Mouse (Mus musculus) testis, adult 2 months (tissue): ENCODE results near the gene Cep57l1. TPM values are rescaled to one million over a fixed set of nuclear protein-coding genes. Genes with fewer than 3 reads are reported as not detected.

Source experiments
- H3K27ac ChIP-seq: fragments of 200-500 bp; 2 replicates; pipeline ENCODE4 v1.5.1; 2012; ENCODE audit warnings: low read depth, low read length; ENCODE audit not compliant: control insufficient read depth, insufficient read depth
- H3K27me3 ChIP-seq: fragments of 200-500 bp; 2 replicates; pipeline ENCODE4 v1.6.1; 2012; ENCODE audit warnings: mild to moderate bottlenecking, low read length, moderate library complexity; ENCODE audit not compliant: control insufficient read depth, insufficient read depth
- H3K36me3 ChIP-seq: fragments of 200-500 bp; 2 replicates; pipeline ENCODE4 v1.6.1; 2012; ENCODE audit warnings: mild to moderate bottlenecking, low read length; ENCODE audit not compliant: control insufficient read depth, insufficient read depth
- H3K4me1 ChIP-seq: fragments of 200-500 bp; 2 replicates; pipeline ENCODE4 v1.6.1; 2012; ENCODE audit warnings: low read length; ENCODE audit not compliant: control insufficient read depth, insufficient read depth
- H3K4me3 ChIP-seq: fragments of 200-500 bp; 2 replicates; pipeline ENCODE4 v1.5.1; 2012; ENCODE audit warnings: low read depth, mild to moderate bottlenecking, low read length, moderate library complexity, mixed read lengths; ENCODE audit not compliant: control insufficient read depth
- CTCF ChIP-seq: fragments of 200-500 bp; IDR thresholded peaks from 2 replicates; pipeline ENCODE4 v1.5.1; 2012; ENCODE audit warnings: low read depth, mild to moderate bottlenecking, inconsistent platforms, low read length, moderate library complexity; ENCODE audit not compliant: control insufficient read depth, insufficient read depth, insufficient replicate concordance
- POLR2A ChIP-seq: fragments of 200-500 bp; IDR thresholded peaks from 2 replicates; pipeline ENCODE4 v1.6.1; 2012; ENCODE audit warnings: low read depth, mild to moderate bottlenecking, inconsistent platforms, low read length, moderate library complexity; ENCODE audit not compliant: control insufficient read depth
- polyA plus RNA-seq: library from polyadenylated mRNA; depleted of rRNA; stranded (reverse); fragments of >200 nt; gene quantifications from 2 replicates; pipeline ENCODE4 v1.2.3, GENCODE M21; 2012

Gene Cep57l1
- polyA plus RNA-seq, 1 experiment: 18.9 TPM

DNA sequence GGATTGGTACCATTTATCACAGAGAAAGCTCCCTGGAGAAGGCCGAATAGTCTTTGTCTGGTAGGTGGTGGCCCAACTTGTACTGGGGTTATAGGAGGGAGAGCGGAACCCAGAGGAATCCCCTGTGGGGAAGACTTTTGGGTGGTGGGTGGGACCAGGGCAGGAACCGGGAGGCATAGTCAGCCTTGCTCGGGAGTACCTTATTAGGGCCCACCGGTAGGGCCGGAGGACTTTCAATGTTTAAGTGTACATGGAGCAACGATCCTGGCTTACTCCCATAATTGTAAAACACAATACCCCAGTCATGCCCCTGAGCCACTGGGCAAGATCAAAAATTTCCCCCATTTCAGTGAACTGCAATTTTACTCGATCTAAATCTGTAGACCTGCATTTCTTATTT, 12.4 kb downstream of the Cep57l1 start:
- H3K4me1 ChIP-seq: no peaks in the 10 kb centered on the region
- no peak overlapping the region for H3K27ac ChIP-seq
- H3K4me3 ChIP-seq: no peak overlapping the region
- no peaks in the 10 kb centered on the region for H3K27me3 ChIP-seq
- no peaks in the 10 kb centered on the region; the same call in none of the 2 replicates for H3K36me3 ChIP-seq
- TF ChIP-seq POLR2A (no peak), CTCF (no peak)

DNA sequence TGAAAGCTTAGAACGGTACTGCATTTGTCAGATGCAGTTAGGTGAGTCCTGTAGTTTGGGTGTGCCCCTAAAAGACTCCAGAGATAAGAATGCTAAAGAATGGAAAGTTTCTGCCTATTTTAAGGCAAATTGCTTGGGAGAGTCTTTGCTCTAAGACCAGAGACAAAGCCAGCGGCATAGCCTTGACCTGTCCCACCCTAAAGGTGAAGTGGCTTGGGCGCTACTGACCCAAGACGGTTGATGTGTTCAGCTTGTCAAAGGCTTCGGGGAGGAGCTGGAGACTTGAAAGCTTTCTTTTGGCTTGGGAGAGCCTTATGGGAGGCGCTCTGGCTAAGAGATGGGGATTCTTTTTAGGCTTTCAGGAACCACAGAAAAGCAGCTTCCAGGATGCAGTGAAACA, 17.3 kb downstream of the Cep57l1 start:
- Histone ChIP-seq H3K27me3 (no peaks in the 10 kb centered on the region), H3K36me3 (no peaks in the 10 kb centered on the region), H3K4me3 (no peak overlapping the region), H3K27ac (no peak overlapping the region), H3K4me1 (no peaks in the 10 kb centered on the region)
- TF ChIP-seq POLR2A: no peak
- no peak for TF ChIP-seq CTCF

DNA sequence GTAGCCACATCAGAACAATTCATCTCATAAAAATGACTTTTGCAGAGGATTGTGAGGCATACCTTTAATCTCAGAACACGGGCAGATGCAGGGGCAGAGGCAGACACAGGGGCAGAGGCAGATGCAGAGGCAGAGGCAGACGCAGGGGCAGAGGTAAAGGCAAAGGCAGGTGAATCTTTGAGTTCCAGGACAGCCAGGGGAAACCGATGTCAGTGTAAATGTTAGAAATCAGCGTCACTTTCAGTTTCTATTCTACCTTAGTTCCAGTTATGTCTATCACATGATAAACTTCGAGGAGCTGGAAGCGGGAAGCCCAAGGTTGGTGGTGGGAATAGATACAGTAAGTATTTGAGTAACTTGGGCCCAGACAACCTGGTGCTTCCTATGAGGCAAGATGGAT, 42.4 kb downstream of the Cep57l1 start:
- no peaks in the 10 kb centered on the region for H3K36me3 ChIP-seq
- TF ChIP-seq CTCF (no peak), POLR2A (no peak)
- H3K27me3 ChIP-seq: no peaks in the 10 kb centered on the region
- H3K4me3 ChIP-seq: no peak overlapping the region
- H3K4me1 ChIP-seq: no peaks in the 10 kb centered on the region
- H3K27ac ChIP-seq: 0 out of 2 replicates have a peak overlapping the region, but pooled peaks have one; percentile 29

DNA sequence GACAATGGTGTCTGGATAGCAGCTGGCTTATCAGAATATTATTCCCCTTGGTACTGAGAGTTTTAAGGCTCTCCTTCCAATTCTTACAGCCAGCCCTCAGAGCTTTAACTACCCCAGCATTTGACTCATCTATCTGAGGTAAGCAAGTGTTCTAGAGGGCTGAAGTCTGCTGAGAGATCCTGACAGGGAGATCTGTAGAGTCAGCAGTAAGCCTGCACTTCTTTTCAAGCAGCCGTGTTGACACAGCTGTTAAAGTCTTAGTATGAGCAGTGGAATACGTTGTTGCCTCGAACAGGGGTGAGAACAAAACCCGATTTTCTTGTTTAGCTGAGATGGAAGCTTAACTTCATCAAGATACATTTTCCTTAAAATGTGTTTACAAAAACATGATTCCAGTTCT, 43.4 kb downstream of the Cep57l1 start:
- Histone ChIP-seq H3K36me3 (no peaks in the 10 kb centered on the region), H3K4me3 (no peak overlapping the region), H3K4me1 (no peaks in the 10 kb centered on the region), H3K27ac (peak overlapping the region; percentile 68), H3K27me3 (no peaks in the 10 kb centered on the region)
- no peak for TF ChIP-seq POLR2A
- no peak for TF ChIP-seq CTCF

DNA sequence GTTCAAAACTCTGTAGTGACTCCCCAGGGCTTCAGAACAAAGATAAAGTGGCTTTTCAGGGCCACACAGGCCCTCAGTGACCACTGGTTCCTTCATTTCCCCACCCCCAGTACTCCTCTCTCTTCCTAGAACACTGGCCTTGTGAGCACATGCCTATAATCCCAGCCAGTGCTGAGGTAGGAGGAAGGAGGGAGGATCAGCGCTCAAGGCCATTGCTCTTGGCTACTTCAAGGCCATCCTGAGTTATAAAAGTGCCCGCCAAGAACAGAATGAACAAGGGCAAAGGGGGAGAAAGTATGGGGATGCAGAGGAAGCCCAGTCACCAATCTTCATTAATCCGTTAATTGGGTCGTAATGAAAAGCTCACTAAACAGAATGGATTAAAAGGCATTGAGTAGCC, 44.1 kb downstream of the Cep57l1 start:
- H3K4me3 ChIP-seq: no peak overlapping the region
- no peaks in the 10 kb centered on the region for H3K4me1 ChIP-seq
- H3K27me3 ChIP-seq: no peaks in the 10 kb centered on the region
- H3K27ac ChIP-seq: peak overlapping the region; percentile 68
- TF ChIP-seq POLR2A (no peak), CTCF (no peak)
- no peaks in the 10 kb centered on the region for H3K36me3 ChIP-seq

DNA sequence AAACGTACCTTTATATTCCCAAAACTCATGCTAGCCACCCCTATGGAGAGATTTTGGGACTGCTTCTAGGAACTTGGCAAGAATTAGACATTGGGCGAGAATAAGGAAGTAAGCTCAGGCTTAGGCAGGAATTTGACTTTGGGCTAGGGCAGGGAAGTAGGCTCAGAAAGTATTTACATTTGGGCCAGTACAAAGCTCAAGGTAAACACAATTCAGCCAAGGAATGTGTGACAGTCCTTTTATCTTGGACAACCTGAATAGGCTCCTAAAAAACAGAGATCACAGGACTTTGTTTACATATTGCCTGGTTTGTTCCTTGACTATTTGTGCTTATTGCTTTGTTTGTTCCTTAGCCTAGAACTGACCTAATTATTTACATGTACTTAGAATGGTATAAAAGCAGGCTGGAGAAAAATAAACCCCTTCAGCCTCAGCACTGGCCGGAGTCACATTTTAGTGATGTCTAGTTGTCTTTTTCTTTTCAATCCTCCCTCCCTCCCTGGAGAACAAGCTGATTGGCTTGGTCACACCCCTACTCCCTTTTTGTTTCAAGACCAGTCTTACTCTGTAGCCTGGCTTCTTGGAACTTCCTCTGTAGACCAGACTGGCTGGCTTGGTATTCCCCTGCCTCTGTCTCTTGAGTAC, 45.8 kb downstream of the Cep57l1 start:
- H3K27me3 ChIP-seq: no peaks in the 10 kb centered on the region
- no peak overlapping the region for H3K27ac ChIP-seq
- H3K4me3 ChIP-seq: no peak overlapping the region
- H3K36me3 ChIP-seq: no peaks in the 10 kb centered on the region
- H3K4me1 ChIP-seq: no peaks in the 10 kb centered on the region
- no peak for TF ChIP-seq CTCF
- TF ChIP-seq POLR2A: no peak

DNA sequence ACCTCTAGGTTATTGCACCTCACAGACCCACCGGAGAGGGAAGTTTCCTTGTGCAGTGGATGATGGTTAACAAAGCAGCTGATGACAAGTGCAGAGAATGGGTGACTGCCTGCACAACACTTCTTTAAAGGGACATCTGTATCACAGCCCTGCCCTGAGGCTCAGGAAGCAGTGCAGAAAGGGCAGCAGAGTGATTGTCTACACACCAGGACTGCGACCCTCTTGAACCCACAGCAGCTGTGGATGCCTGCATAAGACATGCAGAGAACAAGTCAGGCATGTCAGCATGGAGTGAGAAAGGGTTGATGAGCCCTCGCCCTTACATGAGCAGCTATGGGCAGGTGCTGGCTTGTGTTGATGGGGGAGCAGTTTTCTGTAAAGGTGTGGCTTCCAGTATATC, 48.8 kb downstream of the Cep57l1 start:
- no peak overlapping the region for H3K27ac ChIP-seq
- no peak overlapping the region for H3K4me3 ChIP-seq

More for the DNA sequence above, 48.8 kb downstream of the Cep57l1 start:
- TF ChIP-seq CTCF: no peak
- TF ChIP-seq POLR2A: no peak
- no peaks in the 10 kb centered on the region for H3K36me3 ChIP-seq
- no peaks in the 10 kb centered on the region for H3K4me1 ChIP-seq
- H3K27me3 ChIP-seq: no peaks in the 10 kb centered on the region
